Mouse (Mus musculus): ENCODE measurements at regions not wholly inside any gene's neighbourhood (a gene's known extent, or its start where the extent isn't known, plus 50 kb on each side); places are given as distances from the start of the nearest gene placed in this dataset.

DNA sequence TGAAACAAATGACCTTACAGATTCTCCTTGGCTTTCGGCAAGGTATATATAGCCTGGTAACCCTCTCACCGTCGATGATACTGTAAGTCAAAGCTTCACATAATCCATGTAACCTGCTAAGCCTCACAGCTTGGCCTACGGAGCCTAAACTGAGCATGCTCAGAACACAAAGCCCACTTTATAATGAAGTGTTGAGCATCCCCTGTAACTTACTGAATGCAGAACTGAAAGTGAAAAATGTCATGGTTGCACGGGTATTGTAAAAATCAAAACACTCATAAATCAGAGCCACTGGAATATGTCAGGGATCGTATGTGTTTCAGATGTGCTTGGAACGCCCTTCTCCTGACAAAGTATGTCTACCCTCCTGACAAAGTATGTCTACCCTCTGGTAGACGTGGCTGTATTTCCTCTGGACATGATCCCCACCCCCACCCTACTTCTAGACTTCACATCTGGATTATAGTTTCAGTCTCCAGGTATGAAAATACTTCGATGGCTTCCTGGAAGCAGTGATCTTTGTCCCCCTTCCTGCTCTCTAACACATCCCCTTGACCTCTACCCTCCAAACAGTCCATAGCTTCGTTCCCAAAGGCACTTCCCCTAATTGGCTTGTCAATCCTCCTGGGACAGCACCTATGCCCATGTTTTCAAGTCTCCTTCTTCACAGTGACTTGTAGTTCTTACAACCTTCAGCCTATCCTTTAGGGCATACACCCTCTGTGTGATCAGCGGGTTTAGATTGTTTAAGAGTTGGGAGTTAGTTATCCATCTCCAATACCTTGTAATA lies 54.5 kb upstream of the Lta4h start:
- 58% methylated on average over 11 of the region's 11 CpGs for WGBS (ENCODE audit: insufficient replicate concordance)
- H3K4me2 ChIP-seq (ENCODE audit: low read depth, low read length): no peak overlapping the region
- H3K4me1 ChIP-seq (ENCODE audit: control insufficient read depth, low read depth, low read length): no peaks in the 10 kb centered on the region
- H3K9me3 ChIP-seq (replicated peaks; ENCODE audit: control insufficient read depth, low read length): no peaks in the 10 kb centered on the region
- no peaks in the 10 kb centered on the region for H3K27me3 ChIP-seq (ENCODE audit: control insufficient read depth, insufficient read depth, low read depth, low read length)
- H3K27ac ChIP-seq (ENCODE audit: low read length): no peak overlapping the region
- H3K4me3 ChIP-seq (ENCODE audit: low read depth, low read length): no peak overlapping the region
- no peaks in the 10 kb centered on the region for H3K36me3 ChIP-seq (ENCODE audit: control insufficient read depth, insufficient read depth)
- H3K9ac ChIP-seq (ENCODE audit: low read depth, low read length): no peak overlapping the region
- ATAC-seq (ENCODE audit: low read depth): no peak

DNA sequence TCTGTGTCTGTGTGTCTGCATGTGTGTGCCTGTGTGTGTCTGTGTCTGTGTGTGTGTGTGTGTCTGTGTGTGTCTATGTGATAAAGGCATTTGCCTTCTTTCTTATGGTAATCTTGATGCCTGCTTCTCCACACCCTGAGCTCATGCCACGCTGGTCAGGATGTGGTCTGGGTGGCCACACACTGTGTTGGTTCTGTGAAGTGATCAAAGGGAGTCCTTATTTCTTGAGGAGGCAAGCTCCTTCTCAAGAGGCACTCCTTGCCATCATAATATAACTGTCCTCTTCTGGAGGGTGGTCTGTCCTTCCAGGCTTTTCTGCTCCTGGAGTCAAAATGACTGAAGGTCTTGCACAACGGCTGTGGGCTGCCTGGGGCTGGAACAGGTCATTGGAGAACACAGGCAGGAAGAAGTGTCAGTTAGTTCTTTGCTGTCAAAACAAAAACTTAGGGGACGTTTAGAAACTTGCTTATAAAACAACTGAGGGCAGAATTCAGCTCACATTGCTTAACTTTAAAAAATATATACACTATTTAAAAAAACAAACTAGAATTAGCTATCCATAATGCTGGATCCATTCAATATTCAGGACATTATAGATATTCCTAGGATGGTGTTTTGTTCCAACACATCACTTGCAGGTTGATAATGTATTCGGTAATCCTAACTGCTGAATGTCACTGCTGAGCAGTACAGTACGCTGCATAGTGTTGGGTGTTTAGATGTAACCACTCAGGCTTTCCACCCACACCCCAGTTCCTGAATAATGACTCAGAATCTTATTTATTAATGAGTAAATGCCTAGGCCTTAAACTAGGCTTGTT lies 50.3 kb upstream of the Lta4h start:
- Histone ChIP-seq H3K9ac (ENCODE audit: low read depth, low read length) (no peak overlapping the region), H3K4me1 (ENCODE audit: control insufficient read depth, low read depth, low read length) (no peaks in the 10 kb centered on the region), H3K27ac (ENCODE audit: low read length) (no peak overlapping the region), H3K27me3 (ENCODE audit: control insufficient read depth, insufficient read depth, low read depth, low read length) (no peaks in the 10 kb centered on the region), H3K4me3 (ENCODE audit: low read depth, low read length) (no peak overlapping the region), H3K9me3 (replicated peaks; ENCODE audit: control insufficient read depth, low read length) (no peaks in the 10 kb centered on the region), H3K4me2 (ENCODE audit: low read depth, low read length) (no peak overlapping the region), H3K36me3 (ENCODE audit: control insufficient read depth, insufficient read depth) (no peaks in the 10 kb centered on the region)
- 30% methylated on average over 5 of the region's 5 CpGs for WGBS (ENCODE audit: insufficient replicate concordance)
- no peak for ATAC-seq (ENCODE audit: low read depth)
